30 mouse cellular contexts compared by ENCODE assay signal in genomic region chr12:15216180-15216579, GRCm38 (mm10).
DNase-seq lines count a peak whose midpoint lies in the region; ATAC-seq lines count a peak whose summit lies in the region.
"Had no signal": no experiment of that assay in that cellular context is flagged by ENCODE, and none has a peak within 500 bp of the region (broad histone marks: within the 10 kb centered on the region; RNA-seq: fewer than 3 reads in every experiment).

No protein-coding gene starts in this region.

- H3K36me3 ChIP-seq in hindbrain, embryonic 13.5 days, result no peaks in the 10 kb centered on the region
- H3K36me3 ChIP-seq in hindbrain, embryonic 10.5 days, result no peaks in the 10 kb centered on the region
- H3K36me3 ChIP-seq in neural tube, embryonic 14.5 days (ENCODE audit: control insufficient read depth, insufficient read depth, low read length), result no peaks in the 10 kb centered on the region
- H3K36me3 ChIP-seq: forebrain, embryonic 15.5 days; kidney, embryonic 15.5 days; liver, embryonic 12.5 days had no signal

- no peaks in the 10 kb centered on the region for H3K9me3 ChIP-seq in hindbrain, embryonic 13.5 days
- H3K9me3 ChIP-seq in hindbrain, embryonic 10.5 days, result no peaks in the 10 kb centered on the region
- H3K9me3 ChIP-seq in neural tube, embryonic 14.5 days (ENCODE audit: control insufficient read depth, low read length), result no peaks in the 10 kb centered on the region
- H3K9me3 ChIP-seq: forebrain, embryonic 15.5 days; kidney, embryonic 15.5 days; liver, embryonic 12.5 days had no signal

- H3K27ac ChIP-seq in hindbrain, embryonic 13.5 days, result 0 out of 2 replicates have a peak overlapping the region, but pooled peaks have one; percentile 15
- H3K27ac ChIP-seq in hindbrain, embryonic 10.5 days, result no peak overlapping the region
- H3K27ac ChIP-seq in neural tube, embryonic 14.5 days (ENCODE audit: low read depth, low read length), result no peak overlapping the region
- H3K27ac ChIP-seq: forebrain, embryonic 15.5 days; kidney, embryonic 15.5 days; layer of hippocampus, adult 2 months; liver, embryonic 12.5 days had no signal

- peak; percentile 40; the same call in 1 of the 2 replicates for ATAC-seq in hindbrain, embryonic 13.5 days (ENCODE audit: low FRiP score)
- peak; percentile 28; the same call in 1 of the 2 replicates for ATAC-seq in neural tube, embryonic 14.5 days (ENCODE audit: low read depth)
- ATAC-seq: activated CD4-positive, CD25-positive, alpha-beta regulatory T cell, adult 4 months; forebrain, embryonic 15.5 days; liver, embryonic 12.5 days; liver, postnatal 0 days had no signal

- peaks cover 12% of the 10 kb centered on the region for H3K4me1 ChIP-seq in hindbrain, embryonic 13.5 days (replicated peaks)
- no peaks in the 10 kb centered on the region for H3K4me1 ChIP-seq in hindbrain, embryonic 10.5 days (replicated peaks)
- 0 out of 2 replicates have a peak, but pooled peaks cover 4% of the 10 kb centered on the region for H3K4me1 ChIP-seq in neural tube, embryonic 14.5 days (ENCODE audit: control insufficient read depth, insufficient read depth, low read length)
- H3K4me1 ChIP-seq: kidney, embryonic 15.5 days; liver, embryonic 12.5 days had no signal

- H3K9ac ChIP-seq in hindbrain, embryonic 13.5 days, result no peak overlapping the region
- no peak overlapping the region for H3K9ac ChIP-seq in neural tube, embryonic 14.5 days (replicated peaks; ENCODE audit: low read depth, low read length)
- H3K9ac ChIP-seq: forebrain, embryonic 15.5 days; kidney, embryonic 15.5 days; liver, embryonic 12.5 days; liver, postnatal 0 days had no signal

- peak; percentile 4 for DNase-seq in cerebellum, adult 9-10 months
- DNase-seq in cerebellum, adult 11-12 months, result no peak
- no peak for DNase-seq in hindbrain, embryonic 10.5 days (ENCODE audit: low spot score)
- no peak for DNase-seq in neural tube, embryonic 10.5 days (ENCODE audit: extremely low spot score, low spot score)
- DNase-seq in gastrocnemius, postnatal 25 days, result no peak
- DNase-seq in heart, postnatal 36 days, result no peak
- DNase-seq: adrenal gland, adult 2 months; adrenal gland, postnatal 36 days; cerebellum, postnatal 10 days; gastrocnemius, postnatal 36 days; heart, adult 18-20 months; heart, postnatal 4 days; kidney, adult 18-20 months; kidney, postnatal 36 days; liver, postnatal 0 days; lung, postnatal 36 days; right cerebral cortex, adult 18-20 months; right cerebral cortex, postnatal 4 days; thymus, adult 2 months; thymus, postnatal 36 days had no signal

- no peak overlapping the region for H3K4me3 ChIP-seq in hindbrain, embryonic 13.5 days
- H3K4me3 ChIP-seq in hindbrain, embryonic 10.5 days, result no peak overlapping the region
- H3K4me3 ChIP-seq in neural tube, embryonic 14.5 days (ENCODE audit: low read depth, low read length), result no peak overlapping the region
- H3K4me3 ChIP-seq: erythroblast, embryonic 14.5 days; forebrain, embryonic 15.5 days; kidney, embryonic 15.5 days; layer of hippocampus, adult 2 months; liver, embryonic 12.5 days had no signal

- 36% methylated on average over 3 of the region's 3 CpGs for WGBS in hindbrain, embryonic 13.5 days
- WGBS in hindbrain, embryonic 10.5 days, result 83% methylated on average over 3 of the region's 3 CpGs
- 24% methylated on average over 3 of the region's 3 CpGs for WGBS in neural tube, embryonic 14.5 days

- H3K4me2 ChIP-seq in hindbrain, embryonic 13.5 days, result no peak overlapping the region
- H3K4me2 ChIP-seq in neural tube, embryonic 14.5 days (ENCODE audit: low read depth, low read length), result no peak overlapping the region
- H3K4me2 ChIP-seq: forebrain, embryonic 15.5 days; heart, embryonic 11.5 days; kidney, embryonic 15.5 days; liver, embryonic 12.5 days had no signal

- H3K27me3 ChIP-seq in hindbrain, embryonic 13.5 days, result no peaks in the 10 kb centered on the region
- no peaks in the 10 kb centered on the region for H3K27me3 ChIP-seq in hindbrain, embryonic 10.5 days (ENCODE audit: insufficient read depth, poor library complexity, severe bottlenecking)
- H3K27me3 ChIP-seq in neural tube, embryonic 14.5 days (ENCODE audit: control insufficient read depth, insufficient read depth, low read length), result no peaks in the 10 kb centered on the region
- H3K27me3 ChIP-seq: CH12.LX; forebrain, embryonic 15.5 days; kidney, embryonic 15.5 days; liver, embryonic 12.5 days had no signal

- intact Hi-C loops in heart, postnatal 36 days (cut with DNase I), result no loop called here
